Mouse (Mus musculus) kidney, embryonic 14.5 days (tissue): ENCODE data around the gene Mettl16. TPM values are rescaled to one million over a fixed set of nuclear protein-coding genes. Genes with fewer than 3 reads are reported as not detected.

Experiments
- ATAC-seq: fragments of 200-750 bp; cut with Nextera tagmentation; 2 replicates; pipeline ENCODE4 v1.8.0; 2017; ENCODE audit warnings: moderate number of reproducible peaks, mild to moderate bottlenecking, moderate TSS enrichment, moderate library complexity; ENCODE audit not compliant: low FRiP score, low TSS enrichment
- H3K27ac ChIP-seq: fragments of 300-500 bp; sonication (generic); 2 replicates; pipeline ENCODE4 v1.5.1; 2014; ENCODE audit warnings: low read depth, mild to moderate bottlenecking, low read length, moderate library complexity, mixed read lengths
- H3K27me3 ChIP-seq: fragments of 300-500 bp; sonication (generic); 2 replicates; pipeline ENCODE4 v1.6.1; 2014; ENCODE audit warnings: mild to moderate bottlenecking, low read length; ENCODE audit not compliant: control insufficient read depth, insufficient read depth
- H3K36me3 ChIP-seq: fragments of 300-500 bp; sonication (generic); 2 replicates; pipeline ENCODE4 v1.6.1; 2014; ENCODE audit warnings: low read length, mixed read lengths; ENCODE audit not compliant: control insufficient read depth, insufficient read depth
- H3K4me1 ChIP-seq: fragments of 300-500 bp; sonication (generic); 2 replicates; pipeline ENCODE4 v1.6.1; 2014; ENCODE audit warnings: low read length, mixed read lengths; ENCODE audit not compliant: control insufficient read depth, insufficient read depth
- H3K4me2 ChIP-seq: fragments of 300-500 bp; sonication (generic); replicated peaks from 2 replicates; pipeline ENCODE4 v1.6.1; 2014; ENCODE audit warnings: low read depth, mild to moderate bottlenecking, low read length
- H3K4me3 ChIP-seq: fragments of 300-500 bp; sonication (generic); 2 replicates; pipeline ENCODE4 v1.5.1; 2014; ENCODE audit warnings: mild to moderate bottlenecking, low read length
- H3K9ac ChIP-seq: fragments of 300-500 bp; sonication (generic); 2 replicates; pipeline ENCODE4 v1.6.1; 2014; ENCODE audit warnings: low read depth, mild to moderate bottlenecking, low read length, moderate library complexity
- H3K9me3 ChIP-seq: fragments of 300-500 bp; sonication (generic); 2 replicates; pipeline ENCODE4 v1.6.1; 2016; ENCODE audit warnings: low read length; ENCODE audit not compliant: control insufficient read depth
- WGBS: fragments of 180-500 bp; shearing (Covaris S2); extraction: QIAGEN DNeasy Blood & Tissue Kit; methylation state at CpG from one replicate; pipeline ENCODE4 v1.1.7; 2014; 5-methylcytosine and 5-hydroxymethylcytosine counted together
- polyA plus RNA-seq: library from polyadenylated mRNA; unstranded; fragments of >200 nt; fragmentation: Nextera tagmentation; extraction: Ambion mirVana; gene quantifications from 2 replicates; pipeline ENCODE4 v1.2.1, GENCODE M21; 2014

The Mettl16 gene
- polyA plus RNA-seq, 1 experiment from 2014 or later = 42.0 TPM

DNA sequence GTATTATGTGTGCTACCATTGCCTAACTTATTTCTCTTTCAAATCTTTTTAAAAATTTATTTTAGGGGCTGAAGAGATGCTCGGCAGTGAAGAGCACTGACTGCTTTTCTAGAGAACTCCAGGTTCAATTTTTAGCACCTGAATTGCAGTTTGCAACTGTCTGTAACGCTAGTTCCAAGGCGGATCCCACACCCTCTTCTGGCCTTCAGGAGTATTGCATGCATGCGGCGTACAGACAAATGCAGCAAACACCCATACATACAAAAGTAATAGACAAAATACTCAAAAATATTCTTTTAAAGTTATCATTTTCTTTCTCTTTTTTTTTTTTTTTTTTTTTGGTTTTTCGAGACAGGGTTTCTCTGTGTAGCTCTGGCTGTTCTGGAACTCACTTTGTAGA, 2.6 kb upstream of the Mettl16 start:
- Histone ChIP-seq H3K4me3 (no peak overlapping the region), H3K27ac (no peak overlapping the region)
- WGBS = 43% methylated on average over 5 of the region's 6 CpGs

DNA sequence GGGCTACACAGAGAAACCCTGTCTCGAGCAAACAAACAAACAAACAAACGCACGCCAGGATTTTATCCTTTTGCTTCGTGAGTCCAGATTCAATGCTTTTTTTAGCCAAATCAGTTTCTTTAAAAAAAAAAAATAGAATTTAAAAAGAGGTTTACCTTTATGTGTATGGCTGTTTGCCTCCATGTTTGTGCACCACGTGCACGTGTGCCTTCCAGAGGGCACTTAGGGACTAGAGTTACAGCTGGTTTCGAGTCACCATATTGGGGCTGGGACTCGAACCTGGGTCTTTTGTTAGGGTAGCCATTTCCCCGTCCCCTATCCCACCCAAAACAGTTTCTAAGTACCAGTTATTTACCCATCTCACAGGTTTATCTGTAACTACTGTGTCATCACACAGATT, 593 bp upstream of the Mettl16 start:
- H3K4me1 ChIP-seq = no peaks in the 10 kb centered on the region
- H3K27me3 ChIP-seq = no peaks in the 10 kb centered on the region
- peak overlapping the region; percentile 95 for H3K27ac ChIP-seq
- no peaks in the 10 kb centered on the region for H3K9me3 ChIP-seq
- 83% methylated on average over 9 of the region's 9 CpGs for WGBS
- H3K36me3 ChIP-seq = peaks cover 12% of the 10 kb centered on the region; the same call in 1 of the 2 replicates
- peak overlapping the region; percentile 87 for H3K4me3 ChIP-seq
- H3K4me2 ChIP-seq = peak overlapping the region; percentile 71
- peak; percentile 8; the same call in 1 of the 2 replicates for ATAC-seq
- peak overlapping the region; percentile 88; the same call in 1 of the 2 replicates for H3K9ac ChIP-seq

More for the DNA sequence above, 2.6 kb upstream of the Mettl16 start:
- H3K9me3 ChIP-seq = no peaks in the 10 kb centered on the region
- no peaks in the 10 kb centered on the region for H3K4me1 ChIP-seq
- no peak for ATAC-seq
- H3K36me3 ChIP-seq = no peaks in the 10 kb centered on the region
- no peak overlapping the region for H3K9ac ChIP-seq
- no peak overlapping the region for H3K4me2 ChIP-seq
- no peaks in the 10 kb centered on the region for H3K27me3 ChIP-seq

DNA sequence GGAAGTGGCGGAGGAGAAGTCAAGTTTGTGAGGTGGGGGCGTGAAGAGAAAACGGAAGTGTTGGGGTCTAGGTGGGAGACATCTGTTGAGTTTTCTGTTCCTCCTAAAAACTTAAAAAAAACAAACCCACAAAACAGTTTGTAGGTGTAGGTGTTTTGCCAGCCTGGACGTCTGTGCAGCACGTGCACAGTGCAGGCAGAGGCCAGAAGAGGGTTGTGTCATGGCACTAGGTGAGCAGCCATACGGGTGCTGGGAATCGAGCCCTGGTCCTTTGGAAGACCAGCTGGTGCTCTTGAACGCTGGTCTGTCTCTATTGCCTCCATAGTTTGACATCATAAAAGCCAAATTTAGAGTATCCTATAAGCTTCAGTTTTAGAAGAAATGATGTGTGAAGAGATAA, 604 bp downstream of the Mettl16 start:
- Histone ChIP-seq H3K4me2 (peak overlapping the region; percentile 76), H3K4me3 (peak overlapping the region; percentile 87), H3K27ac (peak overlapping the region; percentile 95), H3K4me1 (no peaks in the 10 kb centered on the region), H3K27me3 (no peaks in the 10 kb centered on the region), H3K9me3 (no peaks in the 10 kb centered on the region), H3K36me3 (peaks cover 24% of the 10 kb centered on the region), H3K9ac (peak overlapping the region; percentile 88)
- WGBS = 10% methylated on average over 8 of the region's 8 CpGs
- ATAC-seq = peak; percentile 11

DNA sequence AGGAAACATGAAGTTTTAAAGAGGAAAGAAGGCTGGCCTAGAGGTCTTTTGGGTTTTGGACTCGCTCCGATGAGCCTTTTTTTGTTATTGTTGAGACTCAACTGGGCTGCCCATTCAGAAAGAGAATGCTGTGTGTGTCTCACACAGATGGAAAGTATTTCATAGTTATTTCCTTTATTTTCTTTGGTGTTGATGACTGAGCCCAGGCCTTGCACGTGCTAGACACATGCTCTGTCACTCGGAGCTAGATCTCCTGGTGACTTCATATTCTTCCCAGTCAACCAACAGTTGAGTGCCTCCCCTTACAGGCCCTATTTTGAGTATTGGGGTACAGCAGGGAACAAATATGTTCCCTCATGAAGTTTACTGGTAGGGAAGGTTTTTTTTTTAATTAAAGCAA, 1.0 kb downstream of the Mettl16 start:
- H3K27me3 ChIP-seq = no peaks in the 10 kb centered on the region
- H3K9me3 ChIP-seq = no peaks in the 10 kb centered on the region
- peak overlapping the region; percentile 76 for H3K4me2 ChIP-seq
- H3K4me1 ChIP-seq = no peaks in the 10 kb centered on the region
- peaks cover 26% of the 10 kb centered on the region for H3K36me3 ChIP-seq
- WGBS = 73% methylated on average over 4 of the region's 4 CpGs
- no peak for ATAC-seq
- H3K9ac ChIP-seq = peak overlapping the region; percentile 88; the same call in 1 of the 2 replicates
- peak overlapping the region; percentile 87 for H3K4me3 ChIP-seq
- no peak overlapping the region for H3K27ac ChIP-seq

DNA sequence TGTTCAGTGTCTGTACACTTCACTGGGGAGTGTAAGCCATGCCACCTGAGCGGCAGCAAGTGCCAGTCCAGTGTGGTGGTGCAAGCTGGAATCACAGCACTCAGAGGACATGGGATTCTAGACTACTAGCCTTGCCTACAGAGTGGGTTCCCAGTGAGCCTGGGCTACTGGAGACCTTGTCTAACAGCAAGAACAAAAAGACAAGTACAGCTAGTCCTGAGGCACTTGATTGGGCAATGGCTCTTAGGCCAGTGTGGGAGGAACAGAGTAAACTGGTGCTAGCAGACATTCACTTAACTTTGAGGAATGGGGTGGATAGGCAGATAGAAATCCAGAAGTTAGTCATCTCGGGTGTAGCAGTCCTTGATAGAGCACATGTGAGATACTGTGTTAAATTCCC, 1.8 kb downstream of the Mettl16 start:
- 82% methylated on average over 2 of the region's 2 CpGs for WGBS
- Histone ChIP-seq H3K36me3 (peaks cover 27% of the 10 kb centered on the region), H3K27ac (no peak overlapping the region), H3K27me3 (no peaks in the 10 kb centered on the region), H3K4me1 (no peaks in the 10 kb centered on the region), H3K4me3 (no peak overlapping the region), H3K9ac (no peak overlapping the region), H3K4me2 (no peak overlapping the region), H3K9me3 (no peaks in the 10 kb centered on the region)
- no peak for ATAC-seq

DNA sequence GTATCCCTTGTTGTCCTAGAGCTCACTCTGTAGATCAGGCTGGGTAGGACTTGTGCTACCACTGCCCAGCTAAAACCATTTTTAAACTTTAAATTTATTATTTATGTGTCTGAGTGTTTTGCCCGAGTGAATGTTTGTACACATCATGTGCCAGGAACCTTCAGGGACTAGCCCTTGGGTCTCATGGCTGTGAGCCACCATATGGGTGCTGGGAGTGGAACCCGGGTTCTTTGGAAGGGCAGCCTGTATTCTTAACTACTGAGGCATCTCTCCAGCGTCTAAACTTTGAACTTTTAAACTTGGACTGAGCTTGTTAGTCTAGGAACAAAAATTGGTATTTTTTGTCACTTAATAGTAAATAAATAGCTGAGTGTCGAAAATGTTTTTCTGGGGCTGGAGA, 22.2 kb downstream of the Mettl16 start:
- H3K4me3 ChIP-seq = no peak overlapping the region
- H3K27me3 ChIP-seq = no peaks in the 10 kb centered on the region
- H3K4me1 ChIP-seq = no peaks in the 10 kb centered on the region
- no peaks in the 10 kb centered on the region for H3K9me3 ChIP-seq
- no peak overlapping the region for H3K27ac ChIP-seq
- no peak overlapping the region for H3K9ac ChIP-seq
- H3K4me2 ChIP-seq = no peak overlapping the region
- peaks cover 77% of the 10 kb centered on the region for H3K36me3 ChIP-seq
- 92% methylated on average over 4 of the region's 4 CpGs for WGBS
- ATAC-seq = no peak

DNA sequence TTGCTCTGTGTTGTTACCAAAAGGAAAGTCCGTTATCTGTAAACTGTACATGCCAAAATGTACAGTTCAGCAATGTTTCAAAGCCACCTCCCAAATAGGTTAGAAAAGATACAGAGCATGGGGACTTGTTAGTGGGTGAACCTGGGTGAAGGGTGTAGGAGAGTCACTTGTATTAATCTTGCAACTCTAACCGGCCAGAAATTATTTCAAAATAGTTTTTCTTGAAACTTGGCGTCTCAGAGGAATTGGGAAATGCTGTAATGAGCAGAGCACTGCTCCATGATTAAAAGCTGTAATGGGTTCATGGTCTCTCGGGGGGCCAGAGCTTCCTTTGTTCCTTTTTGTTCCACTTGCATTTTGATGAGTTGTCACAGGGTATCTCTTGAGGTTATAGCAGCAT, 30.0 kb downstream of the Mettl16 start:
- Histone ChIP-seq H3K4me2 (no peak overlapping the region), H3K4me1 (no peaks in the 10 kb centered on the region), H3K27ac (no peak overlapping the region), H3K9me3 (no peaks in the 10 kb centered on the region), H3K27me3 (no peaks in the 10 kb centered on the region), H3K9ac (no peak overlapping the region), H3K36me3 (peaks cover 56% of the 10 kb centered on the region), H3K4me3 (no peak overlapping the region)
- ATAC-seq = no peak
- WGBS = 92% methylated on average over 4 of the region's 4 CpGs

DNA sequence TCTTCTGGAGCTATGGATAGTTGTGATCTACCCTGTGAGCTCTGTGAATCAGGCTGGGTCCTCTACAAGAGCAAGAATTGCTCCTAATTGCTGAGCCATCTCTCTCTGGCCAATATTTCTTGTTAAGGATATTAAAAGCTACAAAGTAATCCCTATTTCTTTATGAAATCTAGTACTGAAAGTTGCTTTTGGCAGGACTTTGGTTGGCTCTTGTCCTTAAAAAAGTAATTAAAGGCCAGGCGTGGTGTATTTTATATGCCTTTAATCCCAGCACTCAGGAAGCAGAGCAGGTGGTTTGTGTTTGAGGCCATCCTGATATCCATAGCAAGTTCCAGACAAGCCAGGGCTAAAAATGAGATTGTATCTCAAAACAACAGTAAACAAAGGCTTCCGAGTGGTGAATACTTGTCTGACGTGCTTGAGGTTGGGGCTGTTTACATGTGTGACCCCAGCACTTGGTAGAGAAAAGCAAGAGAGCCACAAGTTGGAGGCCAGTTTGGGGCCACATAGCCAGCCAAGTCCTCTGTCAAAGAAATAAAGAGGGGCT, 33.5 kb downstream of the Mettl16 start:
- H3K36me3 ChIP-seq = peaks cover 55% of the 10 kb centered on the region
- no peaks in the 10 kb centered on the region for H3K9me3 ChIP-seq
- H3K9ac ChIP-seq = no peak overlapping the region
- 89% methylated on average over 3 of the region's 3 CpGs for WGBS
- ATAC-seq = no peak
- H3K27me3 ChIP-seq = no peaks in the 10 kb centered on the region
- H3K4me3 ChIP-seq = no peak overlapping the region
- no peak overlapping the region for H3K4me2 ChIP-seq
- no peaks in the 10 kb centered on the region for H3K4me1 ChIP-seq
- H3K27ac ChIP-seq = no peak overlapping the region

DNA sequence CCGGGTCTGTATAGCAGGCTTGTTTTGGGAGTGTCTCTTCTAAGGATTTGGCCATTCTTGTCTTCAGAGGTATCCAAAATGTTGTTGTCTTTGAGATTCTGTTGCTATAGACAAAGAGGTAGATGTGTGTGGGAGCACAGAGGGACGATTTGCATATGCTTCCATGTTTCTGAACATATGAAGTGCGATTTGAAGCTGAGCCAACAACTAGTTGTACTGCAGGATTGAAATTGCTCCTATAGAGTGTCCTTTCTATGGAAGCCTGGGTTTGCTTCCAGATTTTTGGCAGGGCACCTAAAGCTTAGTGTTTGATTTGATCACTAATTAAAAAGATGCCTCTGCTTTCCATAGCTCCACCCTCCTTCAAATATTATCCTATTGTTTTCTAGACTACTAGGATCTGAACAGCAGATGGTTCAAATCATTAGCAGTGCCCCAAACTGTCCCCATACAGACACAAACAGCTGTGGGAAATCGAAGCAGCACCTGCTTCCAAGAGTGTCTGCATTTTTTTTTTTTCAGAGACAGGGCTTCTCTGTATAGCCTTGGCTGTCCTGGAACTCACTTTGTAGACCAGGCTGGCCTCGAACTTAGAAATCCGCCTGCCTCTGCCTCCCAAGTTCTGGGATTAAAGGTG, 36.7 kb downstream of the Mettl16 start:
- Histone ChIP-seq H3K9me3 (no peaks in the 10 kb centered on the region), H3K27me3 (no peaks in the 10 kb centered on the region), H3K36me3 (peaks cover 43% of the 10 kb centered on the region), H3K27ac (no peak overlapping the region), H3K4me1 (no peaks in the 10 kb centered on the region), H3K4me2 (no peak overlapping the region), H3K9ac (no peak overlapping the region), H3K4me3 (no peak overlapping the region)
- ATAC-seq = no peak
- 93% methylated on average over 6 of the region's 6 CpGs for WGBS
